Mouse (Mus musculus): ENCODE measurements around the gene Vps53. TPM values are rescaled to one million over a fixed set of nuclear protein-coding genes. Genes with fewer than 3 reads are reported as not detected.

Vps53 gene
- 43.4 to 50.0 TPM (median 44.0 TPM) in 4 replicates for total RNA-seq (2023; ENCODE audit: inconsistent age)

DNA sequence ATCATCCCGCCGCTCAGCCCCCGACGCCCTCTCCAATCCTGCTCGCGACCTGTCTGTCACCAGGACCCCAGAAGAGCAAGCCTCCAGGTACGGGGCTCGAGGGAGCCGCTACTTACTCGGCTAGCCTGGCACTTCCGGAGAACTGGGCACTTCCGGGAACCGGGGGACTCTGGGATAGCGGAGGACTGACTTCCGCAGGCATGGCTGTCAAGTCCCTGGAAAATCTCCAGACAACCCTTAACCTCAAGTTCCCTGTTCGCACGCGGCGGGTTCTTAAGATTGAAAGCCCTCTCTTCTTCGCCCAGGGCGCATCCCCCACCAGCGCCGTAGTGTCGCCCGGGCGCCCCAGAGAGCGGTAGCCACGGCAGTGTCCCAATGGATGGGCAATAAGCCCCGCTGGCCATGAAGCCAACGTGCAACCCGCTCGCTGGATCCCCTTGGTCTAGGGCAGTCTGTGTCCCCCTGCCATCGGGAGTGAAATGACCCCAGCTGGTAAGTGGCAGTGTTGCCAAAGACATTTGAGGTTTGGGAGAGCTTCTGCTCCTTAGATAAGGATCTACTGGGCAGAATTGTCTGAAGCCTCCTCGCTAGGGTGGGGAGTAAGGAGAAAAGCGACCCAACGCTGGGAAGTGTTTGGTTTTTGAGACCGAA is at the start of gene Vps53, which contains the start of gene Fam57a:
TSS of gene Vps53 (minus strand) at position 153 of the 651 bp plus-strand sequence.
TSS of gene Fam57a (plus strand) at position 177 of the 651 bp plus-strand sequence.

DNA sequence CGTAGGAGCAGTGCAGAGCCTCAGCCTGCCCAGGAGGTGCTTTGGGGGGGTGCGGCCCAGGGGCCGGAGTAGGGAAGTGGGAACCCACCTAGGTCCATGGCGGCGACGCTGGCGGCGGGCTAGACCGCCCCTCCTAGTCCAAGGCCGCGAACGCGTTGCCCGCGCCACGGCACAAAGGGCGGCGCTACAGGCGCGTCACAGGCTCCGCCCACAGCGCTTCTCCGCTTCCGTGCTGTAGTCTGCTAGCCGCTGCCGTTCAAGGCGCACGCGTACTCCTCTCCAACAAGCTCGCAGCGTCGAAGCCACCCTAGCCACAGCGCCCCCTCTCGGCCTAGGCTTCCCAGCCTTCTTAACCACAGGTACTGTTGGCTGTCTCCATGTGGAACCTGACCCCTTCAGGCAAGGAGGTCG is 37.9 kb upstream of the Vps53 start, which contains the start of the genes Dbil5 and Gemin4:
TSS of gene Dbil5 (plus strand) at position 219 of the 411 bp plus-strand sequence.
TSS of gene Gemin4 (minus strand) at position 275 of the 411 bp plus-strand sequence.

DNA sequence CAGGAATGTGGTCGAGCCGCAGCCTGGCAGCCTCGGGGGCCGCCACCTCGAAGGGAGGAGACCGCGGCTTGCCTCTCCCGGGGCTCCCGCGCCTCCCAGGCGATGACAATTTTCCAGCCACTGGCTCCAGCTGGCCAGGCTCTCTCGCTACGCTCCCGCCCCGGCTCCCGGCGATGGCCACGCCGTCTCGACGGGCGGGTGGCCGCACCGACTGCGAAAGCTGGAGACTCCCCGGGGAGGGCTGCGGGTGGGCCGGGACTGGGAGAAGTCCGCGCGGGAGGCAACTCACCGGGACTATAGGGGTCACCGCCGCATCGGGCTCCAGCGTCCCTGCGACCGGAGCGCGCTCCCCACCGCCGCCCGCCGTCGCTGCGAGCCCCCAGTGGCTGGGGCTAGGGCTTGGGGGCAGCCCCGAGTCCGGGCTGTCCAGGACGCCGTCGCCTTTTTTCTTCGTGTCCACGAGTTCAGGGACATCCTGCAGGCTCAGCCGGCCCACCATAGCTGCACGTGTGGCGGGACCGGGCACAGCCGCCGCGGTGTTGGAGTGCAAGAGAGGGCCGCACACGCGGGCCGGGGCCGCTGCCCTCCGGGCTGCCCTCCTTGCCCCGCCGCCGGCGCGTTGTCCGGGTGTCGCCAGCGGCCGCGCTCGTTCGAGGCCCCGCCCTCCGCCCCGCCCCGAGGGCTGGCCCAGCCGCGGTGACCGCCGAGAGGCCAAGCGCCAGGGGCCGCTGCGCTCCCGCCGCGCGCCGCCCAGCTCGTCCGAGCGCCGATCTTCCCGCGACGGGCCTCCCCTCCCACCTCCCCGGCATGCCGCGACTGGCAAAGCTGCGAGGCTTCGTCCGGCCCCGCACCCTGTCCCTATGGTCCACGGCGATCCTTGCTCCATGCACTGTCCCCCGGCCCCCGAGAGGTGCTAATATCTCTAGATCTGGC is 152.0 kb downstream of the Vps53 start, which contains the start of gene Rflnb:
TSS of gene Rflnb (minus strand) at position 644 of the 933 bp plus-strand sequence.

DNA sequence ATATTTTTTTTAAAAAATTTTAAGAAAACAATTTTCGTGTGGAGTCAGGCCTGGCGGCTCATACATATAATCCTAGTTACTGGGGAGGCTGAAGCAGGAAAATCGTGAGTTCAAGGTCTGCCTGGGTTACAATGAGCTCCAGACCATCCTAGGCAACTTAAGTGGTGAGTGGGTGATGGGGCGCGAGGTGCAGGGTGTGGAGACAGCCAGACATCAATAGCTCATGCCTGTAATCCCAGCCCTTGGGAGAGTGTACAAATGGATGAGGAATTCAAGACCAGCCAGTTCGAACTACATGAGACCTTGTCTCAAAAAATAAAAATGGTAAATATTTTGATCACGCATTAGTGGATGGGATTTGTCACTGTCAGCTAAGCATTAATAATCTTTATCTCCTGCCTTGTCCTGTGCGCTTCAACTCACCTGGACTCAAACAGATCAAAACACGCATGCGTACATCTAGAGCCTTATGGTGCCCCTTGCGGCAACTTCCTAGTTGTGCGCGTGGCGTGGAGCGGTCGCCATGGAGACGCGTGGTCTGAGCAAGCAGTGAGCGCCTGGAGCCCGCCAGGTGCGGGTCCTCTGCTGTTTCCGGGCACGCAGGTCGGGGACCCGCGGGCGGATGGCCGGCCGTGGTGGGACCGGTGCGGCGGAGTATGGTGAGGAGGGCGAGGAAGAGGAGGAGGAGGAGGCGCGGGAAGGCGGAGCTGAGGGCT is 179.8 kb downstream of the Vps53 start, which contains the start of gene 1700016K19Rik:
TSS of gene 1700016K19Rik (plus strand) at position 473 of the 716 bp plus-strand sequence.

Other genes with a start within 250 kb of the Vps53 start
- 10.7 to 12.8 TPM (median 12.2 TPM) in 4 replicates for gene Rph3al, start 241.2 kb downstream of the Vps53 start, total RNA-seq (2023; ENCODE audit: inconsistent age)
- 5.7 to 7.4 TPM (median 6.8 TPM) in 4 replicates for gene 1700016K19Rik, start 179.7 kb downstream of the Vps53 start, total RNA-seq (2023; ENCODE audit: inconsistent age)
- 34.6 to 40.6 TPM (median 38.0 TPM) in 4 replicates for gene Rflnb, start 151.9 kb downstream of the Vps53 start, total RNA-seq (2023; ENCODE audit: inconsistent age)
- gene Fam57a, start within 50 bp of the Vps53 start, total RNA-seq (2023; ENCODE audit: inconsistent age), result 3.2 to 4.7 TPM (median 4.4 TPM) in 4 replicates
- gene Dbil5, start 38.0 kb upstream of the Vps53 start, total RNA-seq (2023; ENCODE audit: inconsistent age), result not detected in 4 replicates
- gene Gemin4, start 38.0 kb upstream of the Vps53 start, total RNA-seq (2023; ENCODE audit: inconsistent age), result 3.7 to 8.7 TPM (median 6.9 TPM) in 4 replicates
- gene Mrm3, start 64.1 kb upstream of the Vps53 start, total RNA-seq (2023; ENCODE audit: inconsistent age), result 12.4 to 16.0 TPM (median 14.1 TPM) in 4 replicates
- 27.1 to 37.4 TPM (median 31.1 TPM) in 4 replicates for gene Glod4, start 64.1 kb upstream of the Vps53 start, total RNA-seq (2023; ENCODE audit: inconsistent age)
- gene Nxn, start 219.5 kb upstream of the Vps53 start, total RNA-seq (2023; ENCODE audit: inconsistent age), result 4.3 to 6.0 TPM (median 5.1 TPM) in 4 replicates
- gene Timm22, start 227.3 kb upstream of the Vps53 start, total RNA-seq (2023; ENCODE audit: inconsistent age), result 14.6 to 23.0 TPM (median 18.2 TPM) in 4 replicates

Measured in B cell, adult (primary cell).